Mouse (Mus musculus): ENCODE results near the gene Crisp2. TPM values are rescaled to one million over a fixed set of nuclear protein-coding genes. Genes with fewer than 3 reads are reported as not detected.
"Not testable (repeated sequence)": the region's sequence is repeated elsewhere in the genome, so short reads cannot be mapped to it uniquely, and the experiment has no call there.

Gene Crisp2
- polyA plus RNA-seq, 1 experiment from 2014 or later, result not detected

DNA sequence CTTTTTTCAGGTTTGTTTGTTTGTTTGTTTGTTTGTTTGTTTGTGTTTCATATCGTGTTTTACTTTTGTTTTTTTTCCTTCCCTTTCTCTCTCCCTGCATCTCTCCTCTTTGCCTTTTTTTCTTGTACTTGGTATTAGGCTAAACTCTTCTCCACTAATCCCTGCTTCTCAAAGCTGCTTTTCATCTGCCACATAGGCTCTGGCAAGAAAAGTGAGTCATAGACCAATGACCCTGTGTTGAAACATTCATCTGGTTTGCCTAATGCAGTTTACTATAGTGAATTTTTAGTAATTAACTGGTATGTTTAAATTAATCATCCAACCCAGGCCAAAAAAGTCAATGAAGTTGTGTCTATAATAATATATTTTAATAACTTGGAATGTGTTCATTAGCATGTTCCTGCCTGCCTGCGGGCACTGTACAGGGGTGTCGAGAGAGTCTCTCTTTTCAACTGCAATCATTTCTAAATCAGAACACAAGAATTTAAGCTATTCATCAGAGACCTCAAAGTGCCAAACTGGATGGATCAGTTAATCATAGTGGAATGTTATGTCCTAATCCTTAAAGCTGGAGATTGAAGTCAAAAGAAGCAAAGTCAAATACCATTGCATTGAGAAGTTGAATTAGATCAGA is 4.0 kb downstream of the Crisp2 start:
- no peak overlapping the region for H3K27ac ChIP-seq
- ATAC-seq (ENCODE audit: low FRiP score, low read depth), result no peak
- no peaks in the 10 kb centered on the region for H3K4me1 ChIP-seq
- H3K4me3 ChIP-seq, result no peak overlapping the region
- no peaks in the 10 kb centered on the region for H3K9me3 ChIP-seq
- no peak overlapping the region for H3K9ac ChIP-seq
- 93% methylated on average over 3 of the region's 3 CpGs for WGBS
- H3K4me2 ChIP-seq (replicated peaks), result no peak overlapping the region
- H3K27me3 ChIP-seq (replicated peaks), result no peaks in the 10 kb centered on the region
- H3K36me3 ChIP-seq, result no peaks in the 10 kb centered on the region

DNA sequence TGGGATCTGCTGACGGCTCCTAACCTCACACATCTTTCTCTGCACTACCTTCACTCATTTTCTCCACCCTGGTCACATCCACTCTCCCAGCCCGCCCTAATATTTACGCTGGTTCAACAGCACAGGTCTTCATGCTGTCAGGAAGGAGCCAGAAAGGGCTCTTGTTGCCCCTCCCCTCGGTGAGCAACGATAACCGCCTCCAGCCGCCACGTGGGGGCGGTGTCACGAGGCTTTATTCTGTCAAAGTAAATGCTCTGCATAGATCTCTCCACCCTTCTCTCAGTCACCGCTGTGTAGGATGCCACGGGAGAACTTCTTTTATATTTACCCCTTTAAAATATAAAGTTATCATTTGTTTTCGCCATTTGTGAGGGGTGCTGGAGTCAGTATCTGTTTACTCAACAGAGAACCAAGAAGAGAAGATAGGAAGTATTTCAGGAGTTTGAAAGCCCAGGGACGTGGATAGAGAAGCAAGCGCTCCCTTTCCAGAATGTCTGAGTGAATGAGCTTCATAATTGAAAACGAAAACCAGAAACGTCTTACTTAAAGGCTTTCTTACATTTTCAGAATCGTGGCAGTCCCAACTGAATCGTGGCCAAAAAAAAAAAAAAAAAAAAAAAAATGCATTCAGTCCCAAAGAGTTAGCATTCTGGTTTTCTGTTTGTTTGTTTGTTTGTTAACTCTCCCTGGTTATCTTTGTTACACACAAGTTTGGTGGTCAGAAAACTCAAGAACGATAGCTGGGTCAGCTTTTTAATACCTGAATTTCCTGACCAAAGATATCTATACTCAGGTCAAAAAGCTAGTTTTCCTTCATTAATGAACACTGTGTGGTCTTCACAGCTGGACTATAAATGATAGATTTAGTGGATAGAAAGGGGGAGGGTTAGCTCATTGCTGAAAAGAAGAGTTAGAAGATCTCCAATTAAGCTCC is 12.6 kb downstream of the Crisp2 start:
- Histone ChIP-seq H3K4me3 (no peak overlapping the region), H3K9ac (no peak overlapping the region), H3K36me3 (no peaks in the 10 kb centered on the region), H3K27ac (no peak overlapping the region), H3K9me3 (no peaks in the 10 kb centered on the region), H3K4me1 (no peaks in the 10 kb centered on the region), H3K27me3 (replicated peaks) (no peaks in the 10 kb centered on the region), H3K4me2 (replicated peaks) (no peak overlapping the region)
- no peak for ATAC-seq (ENCODE audit: low FRiP score, low read depth)
- WGBS, result 65% methylated on average over 20 of the region's 20 CpGs

DNA sequence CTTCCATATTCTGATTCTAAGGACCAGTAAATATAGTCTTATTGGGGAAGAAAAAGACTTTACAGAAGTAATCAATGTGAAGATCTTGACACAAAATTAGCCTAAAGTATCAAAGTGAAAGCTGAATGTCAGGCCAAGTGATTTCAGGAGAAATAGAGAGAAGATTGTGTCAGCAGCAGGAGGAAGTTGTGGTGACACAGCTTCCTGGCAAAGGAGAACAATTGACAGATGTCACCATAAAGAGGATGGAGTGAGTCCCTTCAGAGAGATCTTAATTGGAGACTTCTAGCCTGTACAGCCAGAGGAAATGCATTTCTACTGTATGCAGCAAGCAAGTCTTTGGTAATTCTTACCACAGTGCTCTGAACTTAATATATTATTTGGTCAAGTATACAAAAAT is 16.9 kb downstream of the Crisp2 start:
- Histone ChIP-seq H3K36me3 (no peaks in the 10 kb centered on the region), H3K4me2 (replicated peaks) (no peak overlapping the region), H3K4me1 (no peaks in the 10 kb centered on the region), H3K27me3 (replicated peaks) (no peaks in the 10 kb centered on the region), H3K4me3 (no peak overlapping the region), H3K9ac (no peak overlapping the region), H3K27ac (no peak overlapping the region), H3K9me3 (no peaks in the 10 kb centered on the region)
- ATAC-seq (ENCODE audit: low FRiP score, low read depth), result no peak

DNA sequence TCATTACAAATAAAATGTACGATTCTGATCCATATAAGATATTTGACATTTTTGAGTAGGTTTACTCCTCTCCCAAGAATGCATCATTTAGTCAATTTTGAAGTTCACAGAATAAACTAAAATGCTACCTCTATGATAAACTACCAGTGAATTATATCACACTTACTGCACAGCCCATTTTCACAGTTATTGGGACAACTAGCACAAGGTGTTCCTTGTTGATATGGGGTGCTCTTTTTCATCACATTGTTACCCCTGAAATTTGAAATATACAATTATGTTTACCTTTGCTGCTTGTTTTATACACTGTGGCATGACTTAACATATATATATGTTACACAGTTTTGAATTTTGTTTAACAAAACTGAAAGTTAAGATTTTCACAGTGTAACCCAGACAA is 39.7 kb downstream of the Crisp2 start:
- WGBS, result 87% methylated on average over 1 of the region's 1 CpGs
- H3K4me3 ChIP-seq, result no peak overlapping the region
- no peak overlapping the region for H3K9ac ChIP-seq
- ATAC-seq (ENCODE audit: low FRiP score, low read depth), result no peak
- H3K27me3 ChIP-seq (replicated peaks), result no peaks in the 10 kb centered on the region
- H3K9me3 ChIP-seq, result no peaks in the 10 kb centered on the region
- H3K36me3 ChIP-seq, result no peaks in the 10 kb centered on the region
- no peak overlapping the region for H3K27ac ChIP-seq
- H3K4me2 ChIP-seq (replicated peaks), result no peak overlapping the region
- H3K4me1 ChIP-seq, result no peaks in the 10 kb centered on the region

DNA sequence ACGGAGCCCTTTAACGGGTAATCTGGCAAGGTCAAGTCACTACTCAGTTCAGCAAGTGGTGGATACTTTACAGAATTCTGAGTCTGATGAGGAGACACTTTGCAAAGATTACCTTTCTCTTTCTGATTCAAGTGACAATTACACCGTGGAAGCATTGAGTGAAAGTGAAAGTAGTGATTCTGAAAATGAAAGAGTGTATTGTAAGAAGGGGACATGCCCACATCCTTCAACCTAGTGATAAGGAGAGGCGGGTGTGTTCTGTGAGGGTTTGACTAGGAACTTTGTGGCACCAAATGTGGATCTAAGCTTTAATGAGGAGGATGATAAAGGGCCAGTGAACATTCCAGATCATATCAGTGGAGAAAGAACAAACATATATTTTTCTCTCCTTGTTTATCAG is 43.1 kb downstream of the Crisp2 start:
- Histone ChIP-seq H3K27me3 (replicated peaks) (no peaks in the 10 kb centered on the region), H3K36me3 (no peaks in the 10 kb centered on the region), H3K9ac (no peak overlapping the region), H3K9me3 (no peaks in the 10 kb centered on the region), H3K27ac (no peak overlapping the region), H3K4me1 (no peaks in the 10 kb centered on the region), H3K4me3 (no peak overlapping the region), H3K4me2 (replicated peaks) (no peak overlapping the region)
- no peak for ATAC-seq (ENCODE audit: low FRiP score, low read depth)
- WGBS, result 77% methylated on average over 4 of the region's 4 CpGs

DNA sequence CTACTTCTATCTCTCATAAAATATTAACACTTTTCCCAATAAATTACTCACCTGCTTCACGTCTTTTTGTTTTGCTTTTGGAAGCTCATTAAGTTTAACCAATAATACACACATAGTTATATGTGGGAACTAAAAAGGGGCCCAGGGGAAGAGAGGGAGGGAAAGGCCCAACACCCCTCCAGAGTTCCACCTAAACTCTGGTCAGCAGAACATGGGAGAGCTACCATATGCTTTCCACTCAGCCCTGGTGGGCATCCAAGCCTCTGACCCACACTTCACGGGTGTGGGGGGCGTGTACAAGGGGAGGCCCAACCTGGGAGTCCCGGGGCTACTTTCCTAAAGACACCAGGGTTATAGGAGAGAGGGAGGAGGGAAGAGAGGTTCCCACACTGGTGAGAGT is 75.1 kb downstream of the Crisp2 start:
- ATAC-seq (ENCODE audit: low FRiP score, low read depth), result no peak
- Histone ChIP-seq H3K27me3 (replicated peaks) (no peaks in the 10 kb centered on the region), H3K9ac (no peak overlapping the region), H3K4me1 (no peaks in the 10 kb centered on the region), H3K36me3 (no peaks in the 10 kb centered on the region), H3K9me3 (no peaks in the 10 kb centered on the region), H3K4me3 (no peak overlapping the region), H3K4me2 (replicated peaks) (no peak overlapping the region), H3K27ac (no peak overlapping the region)
- WGBS, result 60% methylated on average over 4 of the region's 4 CpGs

DNA sequence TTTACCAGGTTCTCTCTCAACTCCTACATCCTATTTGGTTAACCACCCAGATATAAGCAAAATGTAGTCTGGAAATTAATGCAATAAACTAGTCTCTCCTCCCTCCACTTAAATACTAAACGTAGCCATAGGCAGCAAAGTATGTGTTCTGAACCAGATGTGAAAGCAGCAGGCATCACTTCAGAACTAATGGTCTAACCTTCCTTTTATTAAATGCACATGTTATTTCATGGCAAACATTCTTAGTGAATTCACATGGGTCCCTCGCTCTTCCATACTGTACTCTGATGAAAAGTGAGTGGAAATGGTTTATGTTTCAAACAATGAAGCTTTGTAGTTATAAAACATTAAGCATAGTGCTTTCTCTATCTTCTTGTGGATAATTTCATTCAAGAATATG is 75.5 kb downstream of the Crisp2 start:
- Histone ChIP-seq H3K4me1 (no peaks in the 10 kb centered on the region), H3K36me3 (no peaks in the 10 kb centered on the region), H3K27me3 (replicated peaks) (no peaks in the 10 kb centered on the region), H3K27ac (no peak overlapping the region), H3K4me2 (replicated peaks) (no peak overlapping the region), H3K9me3 (no peaks in the 10 kb centered on the region), H3K4me3 (no peak overlapping the region), H3K9ac (no peak overlapping the region)
- 70% methylated on average over 2 of the region's 2 CpGs for WGBS
- ATAC-seq (ENCODE audit: low FRiP score, low read depth), result no peak

DNA sequence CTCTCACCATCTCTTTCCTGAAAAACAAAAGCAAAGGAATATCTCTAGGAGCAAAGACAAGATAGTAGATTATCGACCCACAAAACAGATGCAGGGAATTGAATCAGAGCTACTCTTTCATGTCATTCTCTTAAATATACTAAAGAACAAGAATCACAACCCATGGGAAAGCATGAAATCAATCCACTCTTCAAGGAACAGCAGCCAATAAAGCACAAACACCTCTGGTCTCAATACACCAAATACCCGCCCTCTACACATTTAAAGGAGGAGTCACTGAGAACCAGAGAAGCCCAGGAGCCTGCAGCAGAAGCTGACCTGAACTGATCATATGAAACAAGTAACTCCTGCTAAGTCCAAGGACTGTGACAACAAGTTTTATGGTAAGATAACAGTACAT is 80.0 kb downstream of the Crisp2 start, which contains the start of gene Esp1:
Esp1 (plus strand) TSS at position 301 of the 400 bp plus-strand sequence.
- WGBS, result 87% methylated on average over 2 of the region's 2 CpGs
- Histone ChIP-seq H3K9ac (no peak within 1 kb of the TSS), H3K27ac (no peak within 1 kb of the TSS), H3K4me3 (no peak within 1 kb of the TSS), H3K36me3 (no peaks in the 10 kb centered on the region), H3K9me3 (no peaks in the 10 kb centered on the region), H3K4me1 (no peaks in the 10 kb centered on the region), H3K27me3 (replicated peaks) (no peaks in the 10 kb centered on the region), H3K4me2 (replicated peaks) (no peak within 1 kb of the TSS)
- no peak for ATAC-seq (ENCODE audit: low FRiP score, low read depth)

DNA sequence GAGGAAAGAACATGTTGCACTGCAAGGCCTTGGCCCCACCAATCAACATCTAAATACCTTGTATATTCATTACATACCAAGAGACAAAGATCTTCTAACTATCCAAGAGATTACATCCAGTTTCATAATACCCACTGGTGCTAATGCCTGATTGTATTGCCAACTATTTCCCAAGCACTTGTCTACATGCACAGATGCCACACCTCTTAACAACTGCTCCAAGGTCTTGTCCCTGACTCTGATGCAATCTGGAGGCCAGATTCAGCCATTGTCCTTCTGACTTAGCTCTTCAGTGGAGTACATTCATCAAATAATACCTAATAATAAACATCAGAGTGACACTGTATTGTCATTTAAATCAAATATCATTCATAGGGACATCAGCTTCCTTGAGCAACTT is 89.7 kb downstream of the Crisp2 start:
- not testable (repeated sequence) for H3K4me3 ChIP-seq; H3K27me3 ChIP-seq (replicated peaks); H3K27ac ChIP-seq; H3K9ac ChIP-seq; H3K36me3 ChIP-seq; H3K9me3 ChIP-seq; H3K4me2 ChIP-seq (replicated peaks); H3K4me1 ChIP-seq; ATAC-seq (ENCODE audit: low FRiP score, low read depth)

DNA sequence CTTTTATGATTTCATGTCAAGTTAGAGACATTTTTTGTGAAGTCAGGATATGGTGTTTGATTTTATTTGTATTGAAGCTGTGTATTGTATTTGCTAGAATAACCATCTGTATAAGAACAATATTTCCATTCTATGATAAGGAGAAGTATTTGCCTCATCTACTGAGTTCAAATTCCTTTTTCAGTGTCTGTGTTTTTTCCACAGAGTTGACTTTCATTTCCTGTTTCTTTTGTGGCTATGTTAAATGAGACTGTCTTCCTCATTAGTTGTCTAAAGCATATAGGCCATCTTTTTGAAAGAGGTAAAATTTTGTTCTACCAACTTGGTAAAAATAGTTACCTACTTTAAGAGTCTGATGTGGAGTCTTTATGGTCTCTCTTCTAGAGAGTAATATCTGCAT is 90.5 kb downstream of the Crisp2 start:
- Histone ChIP-seq H3K4me3 (no peak overlapping the region), H3K36me3 (no peaks in the 10 kb centered on the region), H3K27me3 (replicated peaks) (no peaks in the 10 kb centered on the region), H3K9ac (no peak overlapping the region), H3K4me2 (replicated peaks) (no peak overlapping the region), H3K9me3 (no peaks in the 10 kb centered on the region), H3K4me1 (no peaks in the 10 kb centered on the region), H3K27ac (no peak overlapping the region)
- ATAC-seq (ENCODE audit: low FRiP score, low read depth), result no peak
